Mouse (Mus musculus): ENCODE results near the gene Tacr1.

DNA sequence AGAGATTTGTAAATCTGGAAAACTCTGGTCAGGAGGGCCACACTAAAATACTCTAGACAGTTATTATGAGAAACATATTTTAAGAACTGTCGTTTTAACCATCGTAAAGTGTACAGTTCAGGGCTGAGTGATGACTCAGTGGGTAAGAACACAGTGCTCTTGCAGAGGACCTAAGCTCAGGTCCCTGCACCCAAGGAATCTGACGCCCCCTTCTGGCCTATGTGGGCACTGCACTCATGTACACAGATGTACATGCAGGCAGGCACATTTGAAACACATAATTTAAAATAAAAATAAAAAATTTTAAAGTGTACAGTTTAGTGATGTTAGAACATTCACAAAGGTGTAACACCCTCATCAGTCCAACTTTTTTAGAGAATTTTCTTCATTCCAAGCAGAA is 147.1 kb downstream of the Tacr1 start:
- TF ChIP-seq POLR2A (IDR thresholded peaks at IDR 0.05; ENCODE audit: borderline replicate concordance, extremely low read depth, insufficient read depth, insufficient read length, poor library complexity, severe bottlenecking) = no peak
- peak; percentile 27; the same call in 1 of the 2 replicates for TF ChIP-seq CTCF (IDR thresholded peaks at IDR 0.05; ENCODE audit: borderline replicate concordance, extremely low read depth, insufficient read depth, insufficient read length)

Measured in brain, embryonic 14.5 days (tissue).